Mouse (Mus musculus) C2C12 (cell line): ENCODE data around the gene Ciz1. TPM values are rescaled to one million over a fixed set of nuclear protein-coding genes. Genes with fewer than 3 reads are reported as not detected.

Source experiments
- H3K27me3 ChIP-seq: one replicate; pipeline ENCODE4 v1.6.1; 2011; ENCODE audit not compliant: control insufficient read depth, insufficient read depth, insufficient read length
- H3K36me3 ChIP-seq: one replicate; pipeline ENCODE4 v1.6.1; 2011; ENCODE audit not compliant: control insufficient read depth, insufficient read depth
- H3K4me3 ChIP-seq: one replicate; pipeline ENCODE4 v1.5.1; 2011; ENCODE audit warnings: mild to moderate bottlenecking, control low read depth; ENCODE audit not compliant: poor library complexity, insufficient read depth, severe bottlenecking
- H3K79me2 ChIP-seq: one replicate; pipeline ENCODE4 v1.6.1; 2011; ENCODE audit not compliant: control insufficient read depth, insufficient read depth
- H3K79me3 ChIP-seq: one replicate; pipeline ENCODE4 v1.6.1; 2011; ENCODE audit warnings: low read depth, control low read depth
- H3ac ChIP-seq: one replicate; pipeline ENCODE3; 2011; ENCODE audit warnings: low read depth; ENCODE audit not compliant: control insufficient read depth, insufficient read length
- CEBPB ChIP-seq: IDR thresholded peaks from one replicate; pipeline ENCODE4 v1.6.1; 2011; ENCODE audit warnings: low read depth, mild to moderate bottlenecking, control low read depth, moderate library complexity
- CTCF ChIP-seq: IDR thresholded peaks from one replicate; pipeline ENCODE4 v1.5.1; 2011; ENCODE audit not compliant: control insufficient read depth, insufficient read depth, insufficient read length
- FOSL1 ChIP-seq: IDR thresholded peaks from one replicate; pipeline ENCODE4 v1.8.0; 2011; ENCODE audit warnings: mild to moderate bottlenecking, low read length; ENCODE audit not compliant: poor library complexity, insufficient read depth, severe bottlenecking
- MAX ChIP-seq: IDR thresholded peaks from one replicate; pipeline ENCODE4 v1.6.1; 2011; ENCODE audit warnings: mild to moderate bottlenecking, control low read depth
- MYOD1 ChIP-seq: IDR thresholded peaks from one replicate; pipeline ENCODE4 v1.6.1; 2011; ENCODE audit warnings: low read depth; ENCODE audit not compliant: control insufficient read depth, insufficient read length
- MYOG ChIP-seq: IDR thresholded peaks from one replicate; pipeline ENCODE4 v1.6.1; 2011; ENCODE audit not compliant: control insufficient read depth, insufficient read length; ENCODE audit errors: extremely low read depth
- USF1 ChIP-seq: IDR thresholded peaks from one replicate; pipeline ENCODE4 v1.6.1; 2011; ENCODE audit warnings: low read depth, mild to moderate bottlenecking, control low read depth, moderate library complexity
- polyA plus RNA-seq: library from polyadenylated mRNA; unstranded; fragments of >200 nt; fragmentation: generic; extraction: Trizol; gene quantifications from one replicate; pipeline ENCODE4 v1.2.1, GENCODE M21; 2012; ENCODE audit warnings: missing spikeins

The Ciz1 gene
- polyA plus RNA-seq, 1 experiment, result 43.5 TPM

DNA sequence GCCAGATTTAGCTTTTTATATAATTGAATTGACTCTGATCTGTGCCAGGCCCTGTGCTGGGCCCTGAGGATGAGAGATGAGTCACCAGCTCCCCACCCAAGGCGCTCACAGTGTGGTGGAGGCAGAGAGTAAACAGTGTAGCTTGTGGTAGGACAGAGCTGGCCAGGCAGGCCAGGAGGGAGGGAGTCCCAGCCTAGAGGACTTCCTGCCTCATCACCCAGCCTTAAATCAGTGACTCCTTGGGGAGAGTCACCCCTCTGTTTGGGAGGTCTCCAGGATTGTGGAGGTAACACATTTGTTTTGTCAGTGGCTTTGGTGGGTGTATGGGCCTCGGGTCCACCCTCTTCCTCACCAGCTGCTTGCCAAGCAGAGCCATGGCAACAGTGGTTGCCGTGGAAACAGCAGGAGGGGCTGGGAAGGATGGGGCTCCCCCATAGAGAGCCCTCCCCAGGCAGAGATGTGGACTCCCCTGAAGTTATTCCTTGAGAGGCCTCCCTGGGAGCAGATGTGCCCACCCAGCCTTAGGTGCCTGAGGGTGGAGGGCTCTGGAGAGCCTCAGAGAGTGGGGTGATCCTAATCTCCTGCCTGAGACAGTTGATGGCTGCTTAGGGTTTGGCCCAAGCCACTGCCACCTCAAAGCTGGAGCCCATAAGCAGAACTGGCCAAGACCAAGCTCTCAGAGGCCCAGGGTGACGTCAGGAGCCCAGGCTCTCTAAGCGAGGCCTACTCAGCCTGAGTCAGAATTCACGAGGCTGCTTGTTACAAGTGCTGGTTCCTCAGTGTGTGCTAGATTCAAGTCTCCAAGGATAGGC, 9.4 kb upstream of the Ciz1 start:
- no peaks in the 10 kb centered on the region for H3K27me3 ChIP-seq
- H3K79me3 ChIP-seq, result no peaks in the 10 kb centered on the region
- H3K79me2 ChIP-seq, result no peaks in the 10 kb centered on the region
- no peak overlapping the region for H3K4me3 ChIP-seq
- H3K36me3 ChIP-seq, result peaks cover 4% of the 10 kb centered on the region
- TF ChIP-seq MAX (peak; percentile 91), CEBPB (no peak), FOSL1 (peak; percentile 65), MYOG (no peak), CTCF (no peak), USF1 (no peak), MYOD1 (no peak)
- no peak overlapping the region for H3ac ChIP-seq

GRCm38 (mm10) chr2:32343351-32343671, 8.8 kb upstream of the Ciz1 start:
- Histone ChIP-seq H3K36me3 (peaks cover under 1% of the 10 kb centered on the region), H3ac (no peak overlapping the region), H3K27me3 (no peaks in the 10 kb centered on the region), H3K79me3 (no peaks in the 10 kb centered on the region), H3K79me2 (no peaks in the 10 kb centered on the region), H3K4me3 (no peak overlapping the region)
- TF ChIP-seq CEBPB (no peak), FOSL1 (no peak), MYOG (no peak), MYOD1 (no peak), MAX (no peak), CTCF (no peak), USF1 (no peak)

- Histone ChIP-seq H3K4me3 (no peak overlapping the region), H3K27me3 (no peaks in the 10 kb centered on the region), H3K79me3 (no peaks in the 10 kb centered on the region), H3K79me2 (no peaks in the 10 kb centered on the region), H3ac (no peak overlapping the region), H3K36me3 (no peaks in the 10 kb centered on the region)
- TF ChIP-seq CEBPB (no peak), FOSL1 (no peak), CTCF (no peak), USF1 (no peak), MYOG (no peak), MAX (no peak), MYOD1 (no peak)
These were observed 8.1 kb upstream of the Ciz1 start for GRCm38 (mm10) chr2:32344056-32344455.

GRCm38 (mm10) chr2:32344598-32345321, 7.4 kb upstream of the Ciz1 start:
- H3K79me3 ChIP-seq, result no peaks in the 10 kb centered on the region
- no peak for TF ChIP-seq MAX
- no peak for TF ChIP-seq MYOD1
- TF ChIP-seq USF1, result no peak
- no peak for TF ChIP-seq CEBPB
- no peak for TF ChIP-seq MYOG
- TF ChIP-seq FOSL1, result no peak
- no peak for TF ChIP-seq CTCF
- no peaks in the 10 kb centered on the region for H3K79me2 ChIP-seq
- no peak overlapping the region for H3ac ChIP-seq
- no peaks in the 10 kb centered on the region for H3K36me3 ChIP-seq
- H3K4me3 ChIP-seq, result no peak overlapping the region
- H3K27me3 ChIP-seq, result no peaks in the 10 kb centered on the region

- no peaks in the 10 kb centered on the region for H3K27me3 ChIP-seq
- no peak overlapping the region for H3ac ChIP-seq
- no peak overlapping the region for H3K4me3 ChIP-seq
- TF ChIP-seq CEBPB (no peak), MAX (no peak), FOSL1 (no peak), CTCF (no peak), MYOG (no peak), MYOD1 (no peak), USF1 (no peak)
- H3K79me3 ChIP-seq, result no peaks in the 10 kb centered on the region
- H3K36me3 ChIP-seq, result no peaks in the 10 kb centered on the region
- peaks cover 8% of the 10 kb centered on the region for H3K79me2 ChIP-seq
These were observed 5.1 kb upstream of the Ciz1 start for GRCm38 (mm10) chr2:32347019-32347418.
